ENCODE assay signal across 31 mouse cellular contexts in the genomic region with DNA sequence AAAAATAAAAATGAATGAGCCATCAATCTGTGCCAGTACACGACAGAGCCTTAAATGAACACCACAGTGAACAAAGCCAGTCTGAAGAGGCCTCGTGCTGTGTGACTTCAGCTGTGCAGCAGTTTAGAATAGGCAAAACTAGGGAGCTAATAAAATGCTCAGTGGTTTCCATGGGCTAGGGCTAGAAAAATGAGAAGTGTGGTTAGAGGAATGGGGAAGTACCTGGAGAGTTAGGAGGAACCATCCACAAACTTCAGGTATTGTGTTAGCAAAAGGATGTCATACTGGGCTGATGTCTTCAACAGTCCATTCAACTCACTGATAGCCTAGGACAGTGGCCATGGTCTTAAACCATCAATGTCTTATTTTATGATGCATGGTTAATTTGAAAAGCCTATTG.
DNase-seq lines count a peak whose midpoint lies in the region; ATAC-seq and TF ChIP-seq lines count a peak whose summit lies in the region.
"Had no signal": no experiment of that assay in that cellular context is flagged by ENCODE, and none has a peak within 500 bp of the region (broad histone marks: within the 10 kb centered on the region; RNA-seq: fewer than 3 reads in every experiment).

No protein-coding gene starts in this region.

- no peaks in the 10 kb centered on the region for H3K27me3 ChIP-seq in CH12.LX (replicated peaks)
- H3K27me3 ChIP-seq in limb, embryonic 10.5 days (ENCODE audit: low read depth, poor library complexity, severe bottlenecking) = no peaks in the 10 kb centered on the region
- H3K27me3 ChIP-seq in forebrain, embryonic 16.5 days (replicated peaks; ENCODE audit: control insufficient read depth, insufficient read depth, low read length) = no peaks in the 10 kb centered on the region
- H3K27me3 ChIP-seq in liver, embryonic 11.5 days (replicated peaks; ENCODE audit: control insufficient read depth, insufficient read depth, low read length) = no peaks in the 10 kb centered on the region
- H3K27me3 ChIP-seq: embryonic facial prominence, embryonic 13.5 days; forebrain, embryonic 12.5 days; forebrain, embryonic 15.5 days; heart, embryonic 12.5 days; heart, embryonic 15.5 days had no signal

- dilution Hi-C loops in CH12.LX (cut with MboI; ENCODE audit: extremely low pct_ligation_motif_present, extremely low pct_unique_long_range_greater_than_20kb, low sequenced_read_pairs) = no loop called here

- WGBS in limb, embryonic 10.5 days = 90% methylated on average over 2 of the region's 2 CpGs
- 77% methylated on average over 2 of the region's 2 CpGs for WGBS in forebrain, embryonic 16.5 days
- 46% methylated on average over 2 of the region's 2 CpGs for WGBS in liver, embryonic 11.5 days

- in situ Hi-C loops in CH12.LX (cut with MboI; ENCODE audit: low pct_ligation_motif_present, low pct_unique_long_range_greater_than_20kb, low sequenced_read_pairs) = no loop called here

- H3K4me1 ChIP-seq in CH12.LX (ENCODE audit: control insufficient read depth in 1 of 2, insufficient read depth in 2 of 2) = peaks cover 0 to 31% of the 10 kb centered on the region in 2 experiments; a peak in 2 of 4 replicates
- H3K4me1 ChIP-seq in limb, embryonic 10.5 days = no peaks in the 10 kb centered on the region
- 0 out of 2 replicates have a peak, but pooled peaks cover 1% of the 10 kb centered on the region for H3K4me1 ChIP-seq in forebrain, embryonic 16.5 days (replicated peaks; ENCODE audit: control insufficient read depth, insufficient read depth, low read length)
- H3K4me1 ChIP-seq in liver, embryonic 11.5 days (replicated peaks; ENCODE audit: control insufficient read depth, insufficient read depth, low read length) = no peaks in the 10 kb centered on the region
- H3K4me1 ChIP-seq: embryonic facial prominence, embryonic 10.5 days; embryonic facial prominence, embryonic 13.5 days; heart, embryonic 12.5 days; heart, embryonic 15.5 days had no signal

- H3K79me2 ChIP-seq in CH12.LX (replicated peaks; ENCODE audit: control insufficient read depth, extremely low read depth, insufficient read depth, poor library complexity, severe bottlenecking) = no peaks in the 10 kb centered on the region

- ATAC-seq in common myeloid progenitor, adult 5-6 weeks (replicated peaks; ENCODE audit: low read depth, poor library complexity, severe bottlenecking) = peak; percentile 86
- ATAC-seq in megakaryocyte, adult 5-6 weeks (ENCODE audit: poor library complexity, severe bottlenecking) = peak; percentile 85
- no peak for ATAC-seq in forebrain, embryonic 16.5 days
- no peak for ATAC-seq in liver, embryonic 11.5 days (replicated peaks; ENCODE audit: low FRiP score)
- ATAC-seq: activated CD4-positive, CD25-positive, alpha-beta regulatory T cell, adult 4 months; forebrain, embryonic 15.5 days; hindbrain, postnatal 0 days; inflammation-experienced regulatory T-cells, adult 6 months; intestine, embryonic 16.5 days had no signal

- no peak for TF ChIP-seq RAD21 in CH12.LX (IDR thresholded peaks at IDR 0.05; ENCODE audit: low read depth, low read length)

- no peak overlapping the region for H3K27ac ChIP-seq in CH12.LX (ENCODE audit: insufficient read depth, low read depth)
- no peak overlapping the region for H3K27ac ChIP-seq in limb, embryonic 10.5 days
- H3K27ac ChIP-seq in forebrain, embryonic 16.5 days (ENCODE audit: low read length) = no peak overlapping the region
- no peak overlapping the region for H3K27ac ChIP-seq in liver, embryonic 11.5 days (ENCODE audit: low read depth, low read length)
- H3K27ac ChIP-seq: embryonic facial prominence, embryonic 10.5 days; embryonic facial prominence, embryonic 13.5 days; forebrain, embryonic 12.5 days; forebrain, embryonic 15.5 days; gastrocnemius, adult 2 months; heart, embryonic 15.5 days; hindbrain, embryonic 14.5 days; hindbrain, postnatal 0 days had no signal

- no peak for TF ChIP-seq CTCF in CH12.LX (conservative IDR thresholded peaks at IDR 0.05 in 1 of 2, IDR thresholded peaks at IDR 0.05 in 1 of 2; ENCODE audit: low read depth in 2 of 2, low read length in 2 of 2)

- DNase-seq in 416B (ENCODE audit: low read depth) = peak; percentile 4
- DNase-seq in CH12.LX (ENCODE audit: extremely low read depth) = peak; percentile 50
- DNase-seq in limb, embryonic 10.5 days (ENCODE audit: low spot score) = no peak
- no peak for DNase-seq in liver, embryonic 11.5 days (ENCODE audit: low spot score)
- no peak for DNase-seq in adrenal gland, postnatal 25 days
- DNase-seq: adrenal gland, adult 8-10 months; adrenal gland, postnatal 36 days; cerebellum, adult 18-20 months; cerebellum, adult 9-10 months; cerebellum, postnatal 14 days; gastrocnemius, adult 2 months; gastrocnemius, postnatal 25 days; heart, postnatal 10 days; heart, postnatal 36 days; kidney, adult 18-20 months had no signal

- no peak overlapping the region for H3K4me2 ChIP-seq in CH12.LX (ENCODE audit: insufficient read depth, low read depth, poor library complexity, severe bottlenecking)
- H3K4me2 ChIP-seq in forebrain, embryonic 16.5 days (ENCODE audit: low read length) = no peak overlapping the region
- no peak overlapping the region for H3K4me2 ChIP-seq in liver, embryonic 11.5 days
- H3K4me2 ChIP-seq: embryonic facial prominence, embryonic 13.5 days; forebrain, embryonic 12.5 days; forebrain, embryonic 15.5 days; heart, embryonic 12.5 days; heart, embryonic 15.5 days; hindbrain, embryonic 14.5 days had no signal

- TF ChIP-seq EP300 in CH12.LX (IDR thresholded peaks at IDR 0.05; ENCODE audit: low read length) = no peak

- TF ChIP-seq POLR2A in CH12.LX (IDR thresholded peaks at IDR 0.05; ENCODE audit: low read depth, low read length) = no peak

- no peaks in the 10 kb centered on the region for H3K9me3 ChIP-seq in CH12.LX (replicated peaks; ENCODE audit: low read length)
- no peaks in the 10 kb centered on the region for H3K9me3 ChIP-seq in limb, embryonic 10.5 days (replicated peaks)
- no peaks in the 10 kb centered on the region for H3K9me3 ChIP-seq in forebrain, embryonic 16.5 days (ENCODE audit: control insufficient read depth, low read length)
- H3K9me3 ChIP-seq in liver, embryonic 11.5 days (ENCODE audit: control insufficient read depth, low read length) = no peaks in the 10 kb centered on the region
- H3K9me3 ChIP-seq: embryonic facial prominence, embryonic 10.5 days; embryonic facial prominence, embryonic 13.5 days; forebrain, embryonic 12.5 days; forebrain, embryonic 15.5 days; G1E; heart, embryonic 12.5 days; heart, embryonic 15.5 days had no signal

- no peaks in the 10 kb centered on the region for H3K36me3 ChIP-seq in CH12.LX (replicated peaks in 1 of 2; ENCODE audit: control insufficient read depth in 1 of 2, insufficient read depth in 1 of 2, low read length in 1 of 2)
- H3K36me3 ChIP-seq in limb, embryonic 10.5 days = no peaks in the 10 kb centered on the region
- H3K36me3 ChIP-seq in forebrain, embryonic 16.5 days (ENCODE audit: control insufficient read depth, insufficient read depth) = no peaks in the 10 kb centered on the region
- H3K36me3 ChIP-seq in liver, embryonic 11.5 days (ENCODE audit: control insufficient read depth, insufficient read depth, low read length) = no peaks in the 10 kb centered on the region
- H3K36me3 ChIP-seq: forebrain, embryonic 12.5 days; forebrain, embryonic 15.5 days; G1E; heart, embryonic 15.5 days had no signal

- H3K4me3 ChIP-seq in CH12.LX (replicated peaks in 1 of 3; ENCODE audit: low read depth in 2 of 3, low read length in 2 of 3, poor library complexity in 1 of 3) = no peak overlapping the region
- H3K4me3 ChIP-seq in limb, embryonic 10.5 days = no peak overlapping the region
- no peak overlapping the region for H3K4me3 ChIP-seq in forebrain, embryonic 16.5 days (replicated peaks; ENCODE audit: low read length)
- H3K4me3 ChIP-seq in liver, embryonic 11.5 days (ENCODE audit: low read depth, low read length) = no peak overlapping the region
- H3K4me3 ChIP-seq: embryonic facial prominence, embryonic 10.5 days; embryonic facial prominence, embryonic 13.5 days; erythroblast, embryonic 14.5 days; forebrain, embryonic 12.5 days; forebrain, embryonic 15.5 days; gastrocnemius, adult 2 months; heart, embryonic 12.5 days; heart, embryonic 15.5 days had no signal

- H3K9ac ChIP-seq in CH12.LX (ENCODE audit: insufficient read depth, low read depth) = no peak overlapping the region
- H3K9ac ChIP-seq in forebrain, embryonic 16.5 days (replicated peaks; ENCODE audit: low read depth, low read length) = no peak overlapping the region
- H3K9ac ChIP-seq in liver, embryonic 11.5 days (ENCODE audit: low read depth, low read length) = no peak overlapping the region
- H3K9ac ChIP-seq: embryonic facial prominence, embryonic 13.5 days; forebrain, embryonic 12.5 days; forebrain, embryonic 15.5 days; heart, embryonic 12.5 days; heart, embryonic 15.5 days; hindbrain, embryonic 14.5 days had no signal

TF ChIP-seq in CH12.LX, 34 proteins besides CTCF, POLR2A, EP300 and RAD21:
- no peak for TF ChIP-seq MAFK (IDR thresholded peaks at IDR 0.05; ENCODE audit: insufficient replicate concordance, low read length)
- no peak for TF ChIP-seq MXI1 (IDR thresholded peaks at IDR 0.05; ENCODE audit: low read depth, low read length)
- no peak for TF ChIP-seq JUND (conservative IDR thresholded peaks at IDR 0.05; ENCODE audit: low read depth, low read length)
- no peak for TF ChIP-seq TCF12 (IDR thresholded peaks at IDR 0.05; ENCODE audit: low read depth, low read length)
- no peak for TF ChIP-seq MAZ (IDR thresholded peaks at IDR 0.05; ENCODE audit: low read depth, low read length)

Comparison
In these comparisons a context has a peak if more than half of its experiments do, and no peak if none do; other contexts are left out.
1. DNase-seq: peak in 416B (single experiment) and CH12.LX (single experiment); none in limb, embryonic 10.5 days (single experiment), liver, embryonic 11.5 days (single experiment) and adrenal gland, postnatal 25 days (single experiment).
2. ATAC-seq: peak in common myeloid progenitor, adult 5-6 weeks (single experiment) and megakaryocyte, adult 5-6 weeks (single experiment); none in forebrain, embryonic 16.5 days (single experiment) and liver, embryonic 11.5 days (single experiment).